Mouse (Mus musculus) brain, embryonic 14.5 days (tissue): ENCODE results near the gene Sema4g.

Experiments
- CTCF ChIP-seq: fragments of 200-500 bp; IDR thresholded peaks from 2 replicates; pipeline ENCODE4 v1.5.1; 2012; ENCODE audit warnings: inconsistent platforms, mild to moderate bottlenecking, moderate library complexity, borderline replicate concordance; ENCODE audit not compliant: insufficient read depth, insufficient read length; ENCODE audit errors: extremely low read depth
- POLR2A ChIP-seq: fragments of 200-500 bp; IDR thresholded peaks from 2 replicates; pipeline ENCODE4 v1.6.1; 2012; ENCODE audit warnings: mild to moderate bottlenecking, inconsistent platforms, borderline replicate concordance; ENCODE audit not compliant: poor library complexity, insufficient read depth, insufficient read length, severe bottlenecking; ENCODE audit errors: extremely low read depth

DNA sequence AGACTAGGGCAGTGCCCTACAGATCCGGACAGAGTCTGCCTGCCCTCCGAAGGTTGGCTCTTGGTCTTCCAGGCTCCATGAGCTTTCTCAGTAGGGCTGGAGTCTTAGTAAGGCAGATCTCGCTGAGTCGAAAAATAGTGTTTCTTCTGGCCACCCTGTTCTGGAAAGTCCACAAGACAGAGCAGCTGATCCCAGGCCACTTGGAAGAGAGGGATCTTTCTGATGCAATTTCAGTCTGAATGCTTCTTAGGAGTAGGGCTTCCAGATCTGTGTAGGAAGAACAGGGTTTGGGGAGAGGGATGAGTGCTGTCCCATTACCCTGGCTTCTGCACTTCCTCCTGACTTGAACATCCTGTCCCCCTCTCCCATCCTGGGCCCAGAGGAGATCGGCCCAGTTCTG lies 56.8 kb downstream of the Sema4g start, which contains the start of gene Pdzd7:
- TF ChIP-seq CTCF (no peak), POLR2A (no peak)
